16 mouse cellular contexts compared by ENCODE assay signal in genomic region chr11:32913071-32913470, GRCm38 (mm10).
"Had no signal": no experiment of that assay in that cellular context is flagged by ENCODE, and none has a peak within 500 bp of the region (broad histone marks: within the 10 kb centered on the region; RNA-seq: fewer than 3 reads in every experiment).

No protein-coding gene starts in this region.

- DNase-seq: kidney, adult 18-20 months; kidney, adult 9 months; kidney, postnatal 14 days; kidney, postnatal 4 days; liver, embryonic 13.5 days; lung, adult 2 months; lung, postnatal 14 days; lung, postnatal 4 days; thymus, adult 18-20 months; thymus, postnatal 14 days had no signal

- H3K27ac ChIP-seq: limb, embryonic 13.5 days; liver, embryonic 13.5 days; midbrain, embryonic 10.5 days; midbrain, embryonic 13.5 days; neural tube, embryonic 13.5 days had no signal

- H3K4me2 ChIP-seq: limb, embryonic 13.5 days; liver, embryonic 13.5 days; midbrain, embryonic 13.5 days; neural tube, embryonic 13.5 days had no signal

- H3K9ac ChIP-seq: limb, embryonic 13.5 days; liver, embryonic 13.5 days; midbrain, embryonic 13.5 days; neural tube, embryonic 13.5 days had no signal

- H3K36me3 ChIP-seq: limb, embryonic 13.5 days; liver, embryonic 13.5 days; midbrain, embryonic 10.5 days; midbrain, embryonic 13.5 days; neural tube, embryonic 13.5 days had no signal

- H3K4me3 ChIP-seq: limb, embryonic 13.5 days; liver, embryonic 13.5 days; midbrain, embryonic 10.5 days; midbrain, embryonic 13.5 days; myocyte; neural tube, embryonic 13.5 days had no signal

- ATAC-seq: midbrain, embryonic 13.5 days; midbrain, embryonic 16.5 days had no signal

- H3K27me3 ChIP-seq: liver, embryonic 13.5 days; midbrain, embryonic 13.5 days; neural tube, embryonic 13.5 days had no signal

- H3K4me1 ChIP-seq: liver, embryonic 13.5 days had no signal

- H3K9me3 ChIP-seq: limb, embryonic 13.5 days; liver, embryonic 13.5 days; midbrain, embryonic 10.5 days; midbrain, embryonic 13.5 days; neural tube, embryonic 13.5 days had no signal
